Mouse (Mus musculus): ENCODE measurements around the gene Ltbp1. TPM values are rescaled to one million over a fixed set of nuclear protein-coding genes. Genes with fewer than 3 reads are reported as not detected.
"Not testable (repeated sequence)": the region's sequence is repeated elsewhere in the genome, so short reads cannot be mapped to it uniquely, and the experiment has no call there.

Ltbp1 gene
- total RNA-seq, 2 experiments from 2014 or later, result 66.6 to 69.0 TPM

GRCm38 (mm10) chr17:75101215-75101614 is 95.8 kb downstream of the Ltbp1 start:
- intact Hi-C loops (cut with DNase I), result no loop called here
- no peak for DNase-seq

GRCm38 (mm10) chr17:75101994-75102393 is 96.6 kb downstream of the Ltbp1 start:
- intact Hi-C loops (cut with DNase I), result no loop called here

GRCm38 (mm10) chr17:75107412-75107811 is 102.0 kb downstream of the Ltbp1 start:
- DNase-seq, result no peak
- intact Hi-C loops (cut with DNase I), result no loop called here

More at GRCm38 (mm10) chr17:75101994-75102393, 96.6 kb downstream of the Ltbp1 start:
- DNase-seq, result no peak

GRCm38 (mm10) chr17:75107879-75108278 is 102.5 kb downstream of the Ltbp1 start:
- DNase-seq, result no peak
- intact Hi-C loops (cut with DNase I), result no loop called here

GRCm38 (mm10) chr17:75109081-75109716 is 103.8 kb downstream of the Ltbp1 start:
- intact Hi-C loops (cut with DNase I), result no loop called here
- no peak for DNase-seq

- DNase-seq, result peak in 1 of 2 experiments; percentile 50
- intact Hi-C loops (cut with DNase I), result no loop called here
Observed at GRCm38 (mm10) chr17:75110252-75111205, 105.2 kb downstream of the Ltbp1 start.

GRCm38 (mm10) chr17:75115594-75115993 is 110.2 kb downstream of the Ltbp1 start:
- DNase-seq, result no peak
- intact Hi-C loops (cut with DNase I), result no loop called here

- no peak for DNase-seq
- intact Hi-C loops (cut with DNase I), result no loop called here
Observed at GRCm38 (mm10) chr17:75118896-75119295, 113.5 kb downstream of the Ltbp1 start.

- no peak for DNase-seq
- intact Hi-C loops (cut with DNase I), result no loop called here
Observed at GRCm38 (mm10) chr17:75119422-75119821, 114.1 kb downstream of the Ltbp1 start.

GRCm38 (mm10) chr17:75120071-75120470 is 114.7 kb downstream of the Ltbp1 start:
- DNase-seq, result no peak
- intact Hi-C loops (cut with DNase I), result no loop called here

GRCm38 (mm10) chr17:75122584-75123282 is 117.4 kb downstream of the Ltbp1 start:
- intact Hi-C loops (cut with DNase I), result no loop called here
- DNase-seq, result no peak

GRCm38 (mm10) chr17:75128337-75128935 is 123.1 kb downstream of the Ltbp1 start:
- intact Hi-C loops (cut with DNase I), result no loop called here
- peak; percentile 37 to 53 for DNase-seq

GRCm38 (mm10) chr17:75133983-75134382 is 128.6 kb downstream of the Ltbp1 start:
- intact Hi-C loops (cut with DNase I), result no loop called here
- DNase-seq, result no peak

- no peak for DNase-seq
- intact Hi-C loops (cut with DNase I), result no loop called here
Observed at GRCm38 (mm10) chr17:75139731-75140130, 134.4 kb downstream of the Ltbp1 start.

- intact Hi-C loops (cut with DNase I); DNase-seq: not testable (repeated sequence)
Observed at GRCm38 (mm10) chr17:75142845-75143244, 137.5 kb downstream of the Ltbp1 start.

GRCm38 (mm10) chr17:75143927-75144326 is 138.6 kb downstream of the Ltbp1 start:
- intact Hi-C loops (cut with DNase I), result no loop called here
- no peak for DNase-seq

GRCm38 (mm10) chr17:75147218-75147617 is 141.8 kb downstream of the Ltbp1 start:
- intact Hi-C loops (cut with DNase I), result no loop called here
- DNase-seq, result no peak

GRCm38 (mm10) chr17:75151800-75152199 is 146.4 kb downstream of the Ltbp1 start:
- intact Hi-C loops (cut with DNase I), result no loop called here

GRCm38 (mm10) chr17:75153088-75153487 is 147.7 kb downstream of the Ltbp1 start:
- intact Hi-C loops (cut with DNase I), result no loop called here
- DNase-seq, result no peak

More at GRCm38 (mm10) chr17:75151800-75152199, 146.4 kb downstream of the Ltbp1 start:
- peak; percentile 34 to 53 for DNase-seq

GRCm38 (mm10) chr17:75158385-75158784 is 153.0 kb downstream of the Ltbp1 start:
- DNase-seq, result no peak
- intact Hi-C loops (cut with DNase I), result no loop called here

Data from heart, postnatal 10 days (tissue).